Mouse (Mus musculus) MEL (cell line): Measurements from ENCODE around the gene Pbxip1. TPM values are rescaled to one million over a fixed set of nuclear protein-coding genes. Genes with fewer than 3 reads are reported as not detected.

Experiments used
- DNase-seq: peaks from one replicate; pipeline ENCODE4 v3.0.0; 2011; ENCODE audit warnings: low read depth, low spot score
- H3K27ac ChIP-seq: 2 replicates; pipeline ENCODE4 v1.5.1; 2012; ENCODE audit warnings: low read depth, mild to moderate bottlenecking, control low read depth, low read length, moderate library complexity; ENCODE audit not compliant: control insufficient read depth
- H3K27me3 ChIP-seq, 2 experiments: fragments of 150-350 bp in 1 of 2; sonication (generic) in 1 of 2; 2 replicates each; pipeline ENCODE4 v1.6.1; 2012; ENCODE audit warnings: low read length in 2 of 2, mild to moderate bottlenecking in 2 of 2, improper control_type of control experiment in 1 of 2, moderate library complexity in 1 of 2; ENCODE audit not compliant: insufficient read depth in 2 of 2, control insufficient read depth in 1 of 2
- H3K36me3 ChIP-seq, 2 experiments: 2 replicates each; pipeline ENCODE4 v1.6.1; 2012 to 2014; ENCODE audit warnings: low read length in 2 of 2, improper control_type of control experiment in 1 of 2, inconsistent platforms in 1 of 2, mild to moderate bottlenecking in 1 of 2; ENCODE audit not compliant: insufficient read depth in 2 of 2, control insufficient read depth in 1 of 2
- H3K4me1 ChIP-seq, 2 experiments: fragments of 150-350 bp in 1 of 2; sonication (generic) in 1 of 2; 2 replicates each; pipeline ENCODE4 v1.6.1; 2012; ENCODE audit warnings: low read length in 2 of 2, improper control_type of control experiment in 1 of 2, mild to moderate bottlenecking in 1 of 2; ENCODE audit not compliant: insufficient read depth in 2 of 2, control insufficient read depth in 1 of 2
- H3K4me3 ChIP-seq, 2 experiments: fragments of 150-350 bp in 1 of 2; sonication (generic) in 1 of 2; 2 replicates each; pipeline ENCODE4 v1.5.1; 2012; ENCODE audit warnings: low read depth in 2 of 2, low read length in 2 of 2, mild to moderate bottlenecking in 2 of 2, moderate library complexity in 2 of 2, control low read depth in 1 of 2, improper control_type of control experiment in 1 of 2; ENCODE audit not compliant: control insufficient read depth in 1 of 2, insufficient read depth in 1 of 2
- H3K79me2 ChIP-seq: 2 replicates; pipeline ENCODE4 v1.6.1; 2012; ENCODE audit warnings: mild to moderate bottlenecking, low read length, moderate library complexity; ENCODE audit not compliant: control insufficient read depth, poor library complexity, insufficient read depth
- H3K9ac ChIP-seq: 2 replicates; pipeline ENCODE4 v1.6.1; 2012; ENCODE audit warnings: low read depth, mild to moderate bottlenecking, control low read depth, low read length, moderate library complexity; ENCODE audit not compliant: control insufficient read depth, poor library complexity, severe bottlenecking
- H3K9me3 ChIP-seq: fragments of 150-350 bp; sonication (generic); replicated peaks from 2 replicates; pipeline ENCODE4 v1.6.1; 2012; ENCODE audit warnings: mild to moderate bottlenecking, low read length, improper control_type of control experiment, moderate library complexity; ENCODE audit not compliant: insufficient read depth
- BHLHE40 ChIP-seq: IDR thresholded peaks from 2 replicates; pipeline ENCODE4 v1.6.1; 2012; ENCODE audit warnings: low read depth, mild to moderate bottlenecking, inconsistent platforms, low read length, improper control_type of control experiment, borderline replicate concordance
- CHD1 ChIP-seq: IDR thresholded peaks from 2 replicates; pipeline ENCODE4 v1.6.1; 2012; ENCODE audit warnings: low read depth, mild to moderate bottlenecking, inconsistent platforms, low read length, improper control_type of control experiment
- CTCF ChIP-seq, 3 experiments: IDR thresholded peaks in 2 of 3; conservative IDR thresholded peaks in 1 of 3; 2 replicates each; pipeline ENCODE4 v1.5.1; 2011 to 2012; ENCODE audit warnings: low read length in 3 of 3, low read depth in 2 of 3, mild to moderate bottlenecking in 2 of 3, improper control_type of control experiment in 1 of 3, inconsistent platforms in 1 of 3, mixed read lengths in 1 of 3, moderate library complexity in 1 of 3; ENCODE audit not compliant: control insufficient read depth in 1 of 3, insufficient read depth in 1 of 3, poor library complexity in 1 of 3, severe bottlenecking in 1 of 3
- ETS1 ChIP-seq: IDR thresholded peaks from 2 replicates; pipeline ENCODE4 v1.6.1; 2012; ENCODE audit warnings: low read depth, mild to moderate bottlenecking, inconsistent platforms, low read length, improper control_type of control experiment, moderate library complexity
- GABPA ChIP-seq: IDR thresholded peaks from 2 replicates; pipeline ENCODE4 v1.6.1; 2012; ENCODE audit warnings: low read depth, mild to moderate bottlenecking, inconsistent platforms, low read length, improper control_type of control experiment, moderate library complexity
- GATA1 ChIP-seq: IDR thresholded peaks from 2 replicates; pipeline ENCODE4 v1.6.1; 2011; ENCODE audit warnings: low read depth, low read length, improper control_type of control experiment
- HCFC1 ChIP-seq: IDR thresholded peaks from 2 replicates; pipeline ENCODE4 v1.6.1; 2012; ENCODE audit warnings: low read depth, mild to moderate bottlenecking, inconsistent platforms, low read length, improper control_type of control experiment, moderate library complexity
- JUND ChIP-seq: IDR thresholded peaks from 2 replicates; pipeline ENCODE4 v1.6.1; 2011; ENCODE audit warnings: low read depth, mild to moderate bottlenecking, improper control_type of control experiment, low read length
- KAT2A ChIP-seq: conservative IDR thresholded peaks from 2 replicates; pipeline ENCODE4 v1.6.1; 2012; ENCODE audit warnings: low read depth, low read length, improper control_type of control experiment, inconsistent platforms
- MAFK ChIP-seq: IDR thresholded peaks from 2 replicates; pipeline ENCODE4 v1.6.1; 2011; ENCODE audit warnings: low read depth, mild to moderate bottlenecking, low read length, improper control_type of control experiment, borderline replicate concordance
- MAX ChIP-seq: IDR thresholded peaks from 2 replicates; pipeline ENCODE4 v1.6.1; 2011; ENCODE audit warnings: low read length, improper control_type of control experiment
- MAZ ChIP-seq: IDR thresholded peaks from 2 replicates; pipeline ENCODE4 v1.6.1; 2012; ENCODE audit warnings: low read depth, mild to moderate bottlenecking, inconsistent platforms, low read length, improper control_type of control experiment
- MEF2A ChIP-seq: IDR thresholded peaks from 2 replicates; pipeline ENCODE4 v1.6.1; 2014; ENCODE audit warnings: low read depth, mild to moderate bottlenecking, inconsistent platforms, low read length, improper control_type of control experiment; ENCODE audit not compliant: poor library complexity, insufficient replicate concordance, severe bottlenecking; ENCODE audit errors: extremely low read depth
- MYB ChIP-seq: IDR thresholded peaks from 2 replicates; pipeline ENCODE4 v1.6.1; 2011; ENCODE audit warnings: mild to moderate bottlenecking, low read depth, low read length, improper control_type of control experiment
- NRF1 ChIP-seq: IDR thresholded peaks from 2 replicates; pipeline ENCODE4 v1.6.1; 2014; ENCODE audit warnings: low read depth, mild to moderate bottlenecking, inconsistent platforms, low read length, improper control_type of control experiment, moderate library complexity; ENCODE audit not compliant: poor library complexity, insufficient read depth, severe bottlenecking
- POLR2A ChIP-seq, 2 experiments: IDR thresholded peaks; 2 replicates each; pipeline ENCODE4 v1.6.1; 2011 to 2012; ENCODE audit warnings: low read length in 2 of 2, mild to moderate bottlenecking in 2 of 2, control low read depth in 1 of 2, improper control_type of control experiment in 1 of 2, low read depth in 1 of 2, moderate library complexity in 1 of 2; ENCODE audit not compliant: control insufficient read depth in 1 of 2, insufficient read depth in 1 of 2, poor library complexity in 1 of 2
- POLR2AphosphoS2 ChIP-seq: IDR thresholded peaks from 2 replicates; pipeline ENCODE4 v1.6.1; 2011; ENCODE audit warnings: low read length, improper control_type of control experiment
- TAL1 ChIP-seq: IDR thresholded peaks from 2 replicates; pipeline ENCODE4 v1.6.1; 2012; ENCODE audit warnings: mild to moderate bottlenecking, inconsistent platforms, low read length, moderate library complexity, mixed read lengths
- TBP ChIP-seq: IDR thresholded peaks from 2 replicates; pipeline ENCODE4 v1.8.0; 2011; ENCODE audit warnings: low read depth, low read length, improper control_type of control experiment
- UBTF ChIP-seq: IDR thresholded peaks from 2 replicates; pipeline ENCODE4 v1.6.1; 2012; ENCODE audit warnings: low read depth, mild to moderate bottlenecking, inconsistent platforms, low read length, improper control_type of control experiment, moderate library complexity, borderline replicate concordance; ENCODE audit not compliant: insufficient read depth
- USF1 ChIP-seq: IDR thresholded peaks from 2 replicates; pipeline ENCODE4 v1.6.1; 2014; ENCODE audit warnings: low read depth, mild to moderate bottlenecking, inconsistent platforms, low read length, improper control_type of control experiment, moderate library complexity
- USF2 ChIP-seq, 2 experiments: IDR thresholded peaks; 2 replicates each; pipeline ENCODE4 v1.6.1; 2011 to 2012; ENCODE audit warnings: improper control_type of control experiment in 2 of 2, low read length in 2 of 2, borderline replicate concordance in 1 of 2, inconsistent platforms in 1 of 2, low read depth in 1 of 2, mild to moderate bottlenecking in 1 of 2; ENCODE audit not compliant: insufficient read depth in 1 of 2
- ZKSCAN1 ChIP-seq: IDR thresholded peaks from 2 replicates; pipeline ENCODE4 v1.6.1; 2012; ENCODE audit warnings: low read depth, mild to moderate bottlenecking, inconsistent platforms, low read length, improper control_type of control experiment, moderate library complexity
- polyA plus RNA-seq, 2 experiments: library from polyadenylated mRNA; stranded (reverse) in 1 of 2; unstranded in 1 of 2; fragments of >175 nt in 1 of 2; fragments of >200 nt in 1 of 2; gene quantifications; 2 replicates each; pipeline versions ENCODE4 v1.2.1 to v1.2.4; 2012; ENCODE audit warnings: low replicate concordance in 2 of 2, low read depth in 1 of 2; ENCODE audit not compliant: insufficient read length in 2 of 2, insufficient read depth in 1 of 2, missing spikeins in 1 of 2
- total RNA-seq: library from RNA; depleted of rRNA; stranded (reverse); fragments of 300-350 nt; gene quantifications from 2 replicates; pipeline ENCODE4 v1.2.3, GENCODE M21; 2012

The Pbxip1 gene
- total and polyA plus RNA-seq, 3 experiments = 4.8 to 10.7 TPM; not detected in 1

GRCm38 (mm10) chr3:89409701-89410100 lies 26.8 kb upstream of the Pbxip1 start:
- Histone ChIP-seq H3K9ac (no peak overlapping the region), H3K36me3 (peaks cover 7 to 14% of the 10 kb centered on the region in 2 experiments), H3K27ac (no peak overlapping the region), H3K9me3 (no peaks in the 10 kb centered on the region), H3K27me3 (no peaks in the 10 kb centered on the region), H3K4me3 (no peak overlapping the region), H3K4me1 (peaks cover 0 to 8% of the 10 kb centered on the region in 2 experiments; a peak in 2 of 4 replicates), H3K79me2 (peaks cover 10% of the 10 kb centered on the region)
- DNase-seq = no peak
- no peak for TF ChIP-seq HCFC1
- no peak for TF ChIP-seq GATA1
- no peak for TF ChIP-seq CTCF (IDR thresholded peaks at IDR 0.05 in 2 of 3, conservative IDR thresholded peaks at IDR 0.05 in 1 of 3; ENCODE audit: control insufficient read depth in 1 of 3, insufficient read depth in 1 of 3, low read depth in 2 of 3, low read length in 3 of 3, poor library complexity in 1 of 3, severe bottlenecking in 1 of 3)
- TF ChIP-seq USF2 (IDR thresholded peaks at IDR 0.05; ENCODE audit: borderline replicate concordance in 1 of 2, insufficient read depth in 1 of 2, low read depth in 1 of 2, low read length in 2 of 2) = no peak
- TF ChIP-seq USF1 = no peak
- no peak for TF ChIP-seq KAT2A
- no peak for TF ChIP-seq ETS1
- no peak for TF ChIP-seq MEF2A
- TF ChIP-seq JUND = no peak
- no peak for TF ChIP-seq GABPA
- TF ChIP-seq TBP = no peak
- TF ChIP-seq MAX = no peak
- TF ChIP-seq CHD1 = no peak
- no peak for TF ChIP-seq MYB
- no peak for TF ChIP-seq POLR2AphosphoS2
- TF ChIP-seq MAZ = no peak
- TF ChIP-seq TAL1 = no peak

GRCm38 (mm10) chr3:89410864-89411263 lies 25.6 kb upstream of the Pbxip1 start:
- Histone ChIP-seq H3K79me2 (peaks cover 12% of the 10 kb centered on the region), H3K27me3 (no peaks in the 10 kb centered on the region), H3K9me3 (no peaks in the 10 kb centered on the region), H3K9ac (peak overlapping the region; percentile 89), H3K4me3 (peak overlapping the region; percentile 52 to 92), H3K36me3 (peaks cover 4 to 14% of the 10 kb centered on the region in 2 experiments; a peak in 3 of 4 replicates), H3K4me1 (peaks cover 0 to 8% of the 10 kb centered on the region in 2 experiments; a peak in 2 of 4 replicates), H3K27ac (peak overlapping the region; percentile 82; the same call in 1 of the 2 replicates)
- DNase-seq = no peak
- TF ChIP-seq USF2 (IDR thresholded peaks at IDR 0.05; ENCODE audit: borderline replicate concordance in 1 of 2, insufficient read depth in 1 of 2, low read depth in 1 of 2, low read length in 2 of 2) (no peak), MAZ (no peak), HCFC1 (no peak), NRF1 (no peak), BHLHE40 (no peak), TAL1 (no peak), POLR2A (IDR thresholded peaks at IDR 0.05; ENCODE audit: control insufficient read depth in 1 of 2, insufficient read depth in 1 of 2, low read depth in 1 of 2, low read length in 2 of 2, poor library complexity in 1 of 2) (no peak), MYB (no peak), ZKSCAN1 (no peak), UBTF (no peak), GABPA (no peak), MAFK (no peak)
